Mouse (Mus musculus): ENCODE data around the gene Chpt1. TPM values are rescaled to one million over a fixed set of nuclear protein-coding genes. Genes with fewer than 3 reads are reported as not detected.
"Not testable (repeated sequence)": the region's sequence is repeated elsewhere in the genome, so short reads cannot be mapped to it uniquely, and the experiment has no call there.

The Chpt1 gene
- total RNA-seq, 4 experiments from 2014 or later = 43.7 to 52.5 (median 46.0) TPM

DNA sequence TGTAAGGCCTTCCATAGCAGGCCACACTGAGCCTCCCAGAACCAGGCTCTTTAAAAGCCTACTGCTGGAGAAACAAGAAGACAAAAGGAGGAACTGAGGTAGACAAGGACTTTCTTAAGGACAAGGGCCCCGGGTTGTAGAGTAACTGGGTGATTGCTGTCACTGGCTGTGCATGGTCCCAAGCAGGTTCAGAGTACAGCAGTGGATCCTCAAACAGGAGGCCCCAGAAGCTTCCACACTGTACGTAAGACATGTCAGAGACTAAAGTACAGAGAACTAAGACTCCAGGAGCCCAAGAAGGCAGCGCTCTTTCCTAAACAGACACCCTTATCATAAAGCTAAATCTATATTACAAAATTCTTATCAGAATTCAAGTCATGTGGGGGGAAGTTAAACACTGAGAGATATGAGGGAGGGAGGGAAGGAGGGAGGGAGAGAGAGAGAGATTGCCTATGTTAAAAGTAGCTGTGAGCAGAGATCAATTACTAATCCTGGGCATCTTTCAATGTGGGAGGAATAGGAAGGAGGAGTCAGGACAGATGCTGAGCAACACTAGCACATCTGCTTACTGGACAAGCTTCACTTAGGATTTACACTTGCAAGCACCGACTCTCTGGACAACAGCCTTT is 8.8 kb downstream of the Chpt1 start:
- DNase-seq (ENCODE audit: low spot score in 2 of 2) = no peak

GRCm38 (mm10) chr10:88492658-88493057 is 11.2 kb downstream of the Chpt1 start:
- DNase-seq (ENCODE audit: low spot score in 2 of 2) = no peak

DNA sequence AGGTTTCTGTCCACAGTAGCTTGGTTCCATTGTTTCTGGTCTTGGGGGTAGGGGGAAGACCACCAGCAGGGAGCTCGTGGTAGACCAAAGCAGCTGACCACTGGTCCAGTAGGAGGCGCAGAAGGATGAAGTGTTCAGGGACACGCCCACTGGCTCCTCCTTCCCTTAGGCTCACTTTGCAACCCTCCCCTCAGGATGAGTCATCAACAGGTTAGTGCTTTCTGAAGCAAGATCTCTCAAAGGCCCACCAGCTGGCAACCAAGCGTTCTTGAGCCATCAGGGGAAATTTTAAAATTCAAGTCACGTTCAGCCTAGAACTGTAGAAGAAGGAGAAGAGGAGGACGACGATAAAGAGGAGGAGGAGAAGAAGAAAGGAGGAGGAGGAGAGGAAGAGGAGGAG is 12.2 kb downstream of the Chpt1 start:
- DNase-seq (ENCODE audit: low spot score in 2 of 2) = no peak

DNA sequence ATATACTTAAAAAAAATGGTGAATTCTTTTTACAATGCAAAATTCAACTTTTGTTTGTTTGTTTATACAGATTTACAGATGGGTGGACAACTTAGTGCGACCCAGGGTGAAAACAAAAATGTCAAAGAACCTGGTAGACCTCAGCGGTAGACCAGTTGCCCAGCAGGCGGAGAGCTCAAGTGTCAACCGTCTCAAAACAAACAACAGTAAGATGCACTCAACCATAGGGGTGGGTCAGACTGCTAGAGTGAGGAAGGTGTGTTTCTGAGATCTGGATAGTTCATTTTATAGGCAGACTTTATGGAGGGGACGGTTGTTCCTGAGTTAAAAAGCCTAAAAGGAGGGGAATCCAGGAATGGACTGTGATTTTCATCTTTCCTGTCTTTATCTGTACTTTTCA is 15.2 kb downstream of the Chpt1 start:
- DNase-seq (ENCODE audit: low spot score in 2 of 2) = no peak

- not testable (repeated sequence) for DNase-seq (ENCODE audit: low spot score in 2 of 2)
These were observed 21.0 kb downstream of the Chpt1 start for GRCm38 (mm10) chr10:88482866-88483265.

DNA sequence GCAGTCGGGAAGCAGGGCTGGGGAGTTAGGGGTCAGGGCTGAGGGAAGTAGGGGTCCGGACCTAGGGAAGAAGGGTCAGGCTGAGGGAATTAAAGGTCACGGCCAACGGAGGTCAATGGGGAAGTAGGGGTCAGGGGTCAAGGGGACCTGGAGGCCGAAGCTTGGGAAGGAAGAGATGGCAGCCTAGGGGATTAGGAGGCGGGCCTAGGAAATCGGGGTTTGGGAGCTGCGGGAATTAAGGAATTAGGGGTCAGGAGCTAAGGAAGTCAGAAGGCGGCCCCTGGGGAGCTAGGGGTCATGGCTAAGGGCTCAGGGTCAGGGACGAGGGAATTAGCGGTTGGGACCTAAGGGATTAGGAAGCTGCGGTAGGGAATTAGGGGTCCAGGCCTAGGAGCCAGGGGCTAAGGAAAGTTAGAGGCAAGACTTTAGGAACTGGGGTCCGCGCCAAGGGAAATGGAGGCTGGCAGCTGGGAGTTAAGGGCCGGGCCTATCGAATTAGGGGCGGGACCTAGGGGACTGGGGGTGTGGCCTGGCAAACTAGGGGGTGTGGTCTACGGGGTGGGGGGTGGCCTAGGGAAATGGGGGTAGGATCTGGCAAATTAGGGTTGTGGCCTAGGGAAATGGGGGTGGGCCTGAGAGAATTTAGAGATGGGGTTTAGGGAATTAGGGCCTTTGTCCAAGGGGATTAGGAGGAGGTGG is 43.6 kb downstream of the Chpt1 start:
- no peak for DNase-seq (ENCODE audit: low spot score in 2 of 2)

- DNase-seq (ENCODE audit: low spot score in 2 of 2) = no peak
These were observed 44.3 kb downstream of the Chpt1 start, which contains the start of gene Sycp3 for GRCm38 (mm10) chr10:88459502-88459992. TSS of gene Sycp3 (plus strand) at chr10:88459569.

DNA sequence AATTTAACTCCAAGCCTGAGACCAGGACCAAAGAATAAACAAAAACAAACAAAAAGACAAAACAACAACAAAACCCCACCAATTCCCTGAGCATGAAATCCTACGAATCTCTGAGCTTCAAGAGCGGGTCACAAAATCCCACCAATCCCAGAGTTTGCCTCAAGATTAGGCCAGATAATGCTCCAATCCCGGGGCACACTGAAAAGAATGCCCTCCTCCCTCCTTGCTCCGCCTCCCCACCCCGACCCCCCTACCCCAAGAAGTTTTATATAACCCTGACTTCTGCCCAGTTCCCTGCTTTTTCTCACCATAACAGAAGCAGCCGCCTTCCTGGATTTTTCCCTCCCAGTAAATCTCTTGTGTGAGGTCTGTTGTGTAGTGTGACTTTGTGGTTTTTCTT is 46.1 kb downstream of the Chpt1 start:
- no peak for DNase-seq (ENCODE audit: low spot score in 2 of 2)

GRCm38 (mm10) chr10:88451990-88452389 is 51.9 kb downstream of the Chpt1 start:
- DNase-seq (ENCODE audit: low spot score in 2 of 2) = no peak

- DNase-seq (ENCODE audit: low spot score in 2 of 2) = peak; percentile 43 to 47
These were observed 52.7 kb downstream of the Chpt1 start for GRCm38 (mm10) chr10:88451221-88451620.

- DNase-seq (ENCODE audit: low spot score in 2 of 2) = no peak
These were observed 62.6 kb downstream of the Chpt1 start for GRCm38 (mm10) chr10:88441224-88441623.

- no peak for DNase-seq (ENCODE audit: low spot score in 2 of 2)
These were observed 75.9 kb downstream of the Chpt1 start for GRCm38 (mm10) chr10:88427998-88428397.

DNA sequence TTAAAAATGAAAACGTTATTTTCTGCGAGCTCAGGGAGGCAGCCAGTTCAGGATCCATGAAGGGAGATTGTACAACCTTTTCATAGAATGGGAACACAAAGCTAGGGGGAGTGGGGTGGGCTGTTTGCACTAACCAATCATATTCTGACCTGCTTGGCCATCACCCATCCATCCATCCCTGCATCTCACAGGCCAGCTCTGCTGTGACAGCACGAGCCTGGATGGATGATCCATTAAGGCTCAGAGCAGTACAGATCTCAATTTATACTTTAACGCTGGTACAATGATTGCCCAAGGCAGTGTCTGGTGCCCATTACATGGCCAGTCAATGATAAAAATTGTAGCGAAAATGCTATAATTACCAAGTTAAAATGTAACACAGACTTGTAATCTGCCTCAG is 77.0 kb downstream of the Chpt1 start:
- DNase-seq (ENCODE audit: low spot score in 2 of 2) = no peak

DNA sequence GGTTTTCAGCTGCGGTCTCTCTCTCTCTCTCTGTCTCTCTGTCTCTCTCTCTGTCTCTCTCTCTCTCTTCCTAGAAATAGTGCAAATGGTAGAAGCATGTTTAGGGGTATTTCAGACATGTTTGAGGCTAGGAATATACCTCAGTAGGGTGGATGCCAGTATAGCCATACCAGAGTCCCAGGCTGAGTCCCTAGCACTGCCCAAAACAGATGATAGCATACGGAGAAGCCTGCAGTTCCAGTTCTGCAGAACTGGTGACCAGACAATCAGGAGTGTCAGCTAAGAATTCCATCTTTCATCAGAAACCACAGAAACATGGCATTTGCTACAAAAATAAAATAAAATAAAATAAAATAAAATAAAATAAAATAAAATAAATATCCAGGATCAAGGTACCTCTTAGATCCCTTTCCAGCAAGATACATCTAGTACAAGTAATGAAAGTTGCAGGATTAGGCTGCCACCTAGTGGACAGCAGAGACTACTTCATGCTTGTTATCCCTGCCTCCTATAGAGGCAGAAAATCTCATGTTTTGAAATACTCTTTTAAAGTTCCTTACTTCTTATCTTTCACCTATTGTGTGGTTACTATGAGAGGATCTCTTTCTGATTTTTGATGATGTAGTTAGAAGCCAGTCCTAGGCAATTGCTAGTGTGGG is 77.6 kb downstream of the Chpt1 start:
- DNase-seq (ENCODE audit: low spot score in 2 of 2) = peak in 1 of 2 experiments; percentile 34

- DNase-seq (ENCODE audit: low spot score in 2 of 2) = no peak
These were observed 83.0 kb downstream of the Chpt1 start for GRCm38 (mm10) chr10:88420655-88421435.

DNA sequence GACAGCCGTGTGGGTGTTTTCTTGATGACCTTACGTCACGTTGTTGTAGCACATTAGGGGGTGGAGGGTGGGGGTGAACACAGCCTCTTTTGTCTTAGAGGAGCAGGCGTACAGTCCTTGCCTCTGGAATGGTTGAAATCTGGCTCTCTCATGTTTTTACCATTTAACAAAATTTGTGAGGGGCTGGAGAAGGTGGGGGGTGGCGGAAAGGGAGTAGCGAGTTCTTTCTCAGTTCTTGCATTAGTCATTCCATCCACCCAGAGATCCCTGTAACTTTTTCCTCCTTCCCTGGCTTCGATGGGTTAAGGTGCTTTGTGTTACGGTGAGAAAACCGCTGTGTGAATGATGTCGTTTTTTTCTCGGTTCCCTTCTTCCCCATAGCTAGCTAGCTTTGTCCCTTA is 83.7 kb downstream of the Chpt1 start:
- DNase-seq (ENCODE audit: low spot score in 2 of 2) = no peak

DNA sequence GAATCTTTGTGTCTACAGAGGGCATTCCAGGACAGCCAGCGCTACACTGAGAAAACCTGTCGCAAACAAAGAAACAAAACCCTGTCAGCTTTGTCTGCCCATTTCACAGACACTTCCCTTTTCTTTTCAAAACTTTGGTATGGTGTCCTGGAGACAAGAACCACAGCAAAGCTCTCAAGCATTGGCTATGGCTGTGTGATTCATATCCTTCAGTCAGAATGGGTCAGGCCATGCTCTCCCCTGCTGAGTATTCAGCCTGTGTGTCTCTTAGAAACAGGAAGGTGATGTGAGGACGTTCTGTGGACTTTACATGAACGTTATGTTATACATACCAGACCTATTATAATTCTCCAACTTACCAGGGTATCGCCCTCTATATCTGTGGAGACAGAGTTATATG is 86.2 kb downstream of the Chpt1 start:
- DNase-seq (ENCODE audit: low spot score in 2 of 2) = no peak

- DNase-seq (ENCODE audit: low spot score in 2 of 2) = no peak
These were observed 91.4 kb downstream of the Chpt1 start for GRCm38 (mm10) chr10:88412290-88412995.

GRCm38 (mm10) chr10:88409751-88410150 is 94.1 kb downstream of the Chpt1 start:
- no peak for DNase-seq (ENCODE audit: low spot score in 2 of 2)

DNA sequence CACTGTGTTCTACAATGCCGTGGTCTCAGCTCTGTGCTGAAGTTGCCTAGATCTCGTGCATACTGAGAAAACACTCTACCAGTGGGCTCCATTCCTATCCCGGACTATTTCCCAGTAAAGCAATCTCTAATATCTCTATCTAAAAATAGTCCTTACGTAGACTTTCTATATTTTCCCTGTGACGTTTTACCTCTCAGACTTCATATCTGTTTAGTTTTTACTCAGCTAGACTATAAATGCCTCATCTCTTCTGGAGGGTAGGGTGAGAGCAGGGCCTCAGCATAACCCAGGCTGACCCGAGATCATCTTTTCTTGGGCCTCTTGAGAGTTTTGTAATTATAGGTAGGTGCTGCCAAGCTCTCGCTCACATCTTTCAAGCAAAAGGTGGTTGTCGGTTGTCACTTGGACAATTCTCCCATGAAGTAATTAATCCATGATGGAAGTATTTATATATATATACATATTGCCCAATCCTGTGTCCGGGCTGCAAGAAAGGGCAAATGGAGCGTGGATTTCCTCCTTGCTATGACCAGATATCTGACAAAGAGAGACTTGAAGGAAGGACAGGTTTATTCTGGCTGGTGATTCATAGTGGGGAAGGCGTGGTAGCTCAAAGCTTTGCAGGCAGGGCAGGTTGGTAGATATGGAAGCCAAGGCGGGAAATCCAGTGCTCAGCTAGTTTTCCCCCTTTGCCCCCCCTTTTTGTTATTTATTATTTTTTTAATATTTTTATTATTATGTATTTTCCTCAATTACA is 95.8 kb downstream of the Chpt1 start:
- DNase-seq (ENCODE audit: low spot score in 2 of 2) = no peak

All from layer of hippocampus, adult 8-10 months (tissue).